Mouse (Mus musculus) midbrain, embryonic 13.5 days (tissue): ENCODE measurements around the gene Skp2. TPM values are rescaled to one million over a fixed set of nuclear protein-coding genes. Genes with fewer than 3 reads are reported as not detected.
"Not testable (repeated sequence)": the region's sequence is repeated elsewhere in the genome, so short reads cannot be mapped to it uniquely, and the experiment has no call there.

Source experiments
- ATAC-seq: fragments of 200-750 bp; cut with Nextera tagmentation; 2 replicates; pipeline ENCODE4 v1.8.0; 2017; ENCODE audit warnings: mild to moderate bottlenecking, moderate TSS enrichment, moderate library complexity
- H3K27ac ChIP-seq: fragments of 300-500 bp; sonication (generic); 2 replicates; pipeline ENCODE4 v1.5.1; 2015; ENCODE audit warnings: inconsistent platforms, mild to moderate bottlenecking, moderate library complexity
- H3K27me3 ChIP-seq: fragments of 300-500 bp; sonication (generic); 2 replicates; pipeline ENCODE4 v1.6.1; 2015; ENCODE audit warnings: mild to moderate bottlenecking, inconsistent platforms
- H3K36me3 ChIP-seq: fragments of 300-500 bp; sonication (generic); 2 replicates; pipeline ENCODE4 v1.6.1; 2015; ENCODE audit warnings: mild to moderate bottlenecking, inconsistent platforms
- H3K4me1 ChIP-seq: fragments of 300-500 bp; sonication (generic); replicated peaks from 2 replicates; pipeline ENCODE4 v1.6.1; 2015; ENCODE audit warnings: inconsistent platforms
- H3K4me2 ChIP-seq: fragments of 300-500 bp; sonication (generic); replicated peaks from 2 replicates; pipeline ENCODE4 v1.6.1; 2015; ENCODE audit warnings: moderate library complexity, mild to moderate bottlenecking, inconsistent platforms
- H3K4me3 ChIP-seq: fragments of 300-500 bp; sonication (generic); replicated peaks from 2 replicates; pipeline ENCODE4 v1.5.1; 2015; ENCODE audit warnings: mild to moderate bottlenecking, inconsistent platforms
- H3K9ac ChIP-seq: fragments of 300-500 bp; sonication (generic); replicated peaks from 2 replicates; pipeline ENCODE4 v1.6.1; 2015; ENCODE audit warnings: mild to moderate bottlenecking, inconsistent platforms
- H3K9me3 ChIP-seq: fragments of 300-500 bp; sonication (generic); 2 replicates; pipeline ENCODE4 v1.6.1; 2016; ENCODE audit warnings: mild to moderate bottlenecking, inconsistent platforms
- WGBS: fragments of 180-500 bp; shearing (Covaris S2); methylation state at CpG from one replicate; pipeline ENCODE4 v1.1.7; 2015; 5-methylcytosine and 5-hydroxymethylcytosine counted together
- polyA plus RNA-seq: library from polyadenylated mRNA; unstranded; fragments of >200 nt; fragmentation: Nextera tagmentation; extraction: Ambion mirVana; gene quantifications from 2 replicates; pipeline ENCODE4 v1.2.1, GENCODE M21; 2015

The Skp2 gene
- 37.3 and 38.0 TPM in 2 replicates for polyA plus RNA-seq

DNA sequence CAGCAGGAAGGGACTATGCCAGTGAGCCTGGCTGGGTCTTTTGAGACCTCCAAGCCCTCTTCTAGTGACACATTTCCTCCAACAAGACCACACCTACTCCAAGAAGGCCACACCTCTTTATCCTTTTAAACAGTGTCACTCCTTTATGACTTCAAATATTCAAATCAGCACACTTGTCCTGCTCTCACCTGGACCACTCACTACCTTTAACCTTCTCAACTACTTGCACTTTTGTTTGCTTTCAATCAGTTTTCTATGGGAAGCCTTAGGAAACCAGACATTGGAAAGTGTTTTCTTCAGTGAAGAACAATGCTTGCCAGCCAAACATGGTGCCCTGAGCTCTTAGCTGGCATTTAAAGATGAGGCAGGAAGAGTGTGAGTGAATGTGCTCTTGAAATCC, at the start of gene Skp2:
TSS of gene Skp2 (minus strand) at position 101 of the 400 bp plus-strand sequence.
- no peaks in the 10 kb centered on the region for H3K9me3 ChIP-seq
- no peaks in the 10 kb centered on the region for H3K4me1 ChIP-seq
- H3K9ac ChIP-seq = no peak within 1 kb of the TSS
- H3K27ac ChIP-seq = no peak within 1 kb of the TSS
- H3K36me3 ChIP-seq = peaks cover 57% of the 10 kb centered on the region
- H3K4me3 ChIP-seq = no peak within 1 kb of the TSS
- no peaks in the 10 kb centered on the region for H3K27me3 ChIP-seq
- H3K4me2 ChIP-seq = no peak within 1 kb of the TSS
- ATAC-seq = no peak

DNA sequence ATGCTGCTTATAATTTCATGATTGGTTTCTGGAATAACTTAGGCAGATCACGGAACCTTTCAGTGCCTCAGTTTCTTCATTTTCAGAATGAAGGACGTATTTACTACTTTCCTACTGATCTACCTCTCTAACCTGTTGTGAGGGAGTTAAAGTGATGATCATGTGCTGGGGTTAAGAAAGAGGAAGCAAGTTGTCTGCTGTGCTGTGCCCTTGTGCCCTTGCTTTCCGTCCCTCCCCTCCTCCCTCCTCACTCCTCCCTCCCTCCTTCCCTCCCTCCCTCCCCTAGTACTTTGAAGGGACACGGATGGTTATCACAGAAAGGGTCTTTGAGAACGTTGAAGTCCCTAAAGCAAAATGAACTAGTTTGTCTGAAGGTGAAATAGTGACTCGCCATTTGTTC, 43.2 kb upstream of the Skp2 start:
- no peak overlapping the region for H3K4me3 ChIP-seq
- H3K4me2 ChIP-seq = no peak overlapping the region
- no peak overlapping the region for H3K27ac ChIP-seq
- 66% methylated on average over 6 of the region's 6 CpGs for WGBS
- no peaks in the 10 kb centered on the region for H3K4me1 ChIP-seq
- H3K9me3 ChIP-seq = no peaks in the 10 kb centered on the region
- H3K36me3 ChIP-seq = peaks cover 12% of the 10 kb centered on the region
- ATAC-seq = no peak
- H3K27me3 ChIP-seq = no peaks in the 10 kb centered on the region
- H3K9ac ChIP-seq = no peak overlapping the region

DNA sequence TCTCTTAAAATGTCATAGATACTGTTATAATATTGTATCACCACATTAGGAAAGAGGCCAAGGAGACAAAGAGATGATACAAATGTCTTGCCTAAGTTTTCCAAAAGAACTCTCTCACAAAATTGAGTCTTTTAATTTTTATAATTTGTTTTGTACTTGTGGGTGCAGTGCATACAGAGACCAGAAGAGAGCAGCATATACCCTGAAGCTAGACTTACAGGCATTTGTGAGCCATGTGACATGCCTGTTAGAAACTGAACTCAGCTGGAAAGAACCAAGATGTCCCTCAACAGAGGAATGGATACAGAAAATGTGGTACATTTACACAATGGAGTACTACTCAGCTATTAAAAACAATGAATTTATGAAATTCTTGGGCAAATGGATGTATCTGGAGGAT, 37.5 kb upstream of the Skp2 start:
- H3K4me3 ChIP-seq, H3K9ac ChIP-seq, H3K4me2 ChIP-seq, H3K9me3 ChIP-seq, H3K27me3 ChIP-seq, H3K4me1 ChIP-seq, H3K27ac ChIP-seq, ATAC-seq: not testable (repeated sequence)
- peaks cover 37% of the 10 kb centered on the region for H3K36me3 ChIP-seq

DNA sequence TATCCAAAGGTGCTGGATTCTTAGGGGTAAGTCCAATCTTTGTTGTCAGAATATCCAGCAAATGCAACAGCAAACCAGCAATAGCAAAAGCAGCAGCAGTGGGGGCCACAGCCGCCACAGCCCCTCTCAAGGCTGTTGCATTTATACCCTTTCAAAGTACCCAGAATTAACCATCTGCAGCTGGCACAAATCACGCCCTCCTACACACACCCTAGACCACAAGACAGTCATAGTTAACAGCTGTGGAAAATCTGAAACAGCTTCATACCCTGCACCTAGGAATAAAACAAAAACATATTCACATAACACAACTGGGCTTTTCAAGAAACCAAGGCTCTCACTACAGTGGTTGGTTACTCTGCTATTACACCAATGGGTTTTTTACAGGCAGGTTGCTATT, 34.6 kb upstream of the Skp2 start:
- Histone ChIP-seq H3K4me1 (no peaks in the 10 kb centered on the region), H3K4me3 (no peak overlapping the region), H3K4me2 (no peak overlapping the region), H3K36me3 (peaks cover 39% of the 10 kb centered on the region), H3K9me3 (no peaks in the 10 kb centered on the region), H3K9ac (no peak overlapping the region), H3K27me3 (no peaks in the 10 kb centered on the region), H3K27ac (no peak overlapping the region)
- 95% methylated on average over 2 of the region's 2 CpGs for WGBS
- no peak for ATAC-seq

DNA sequence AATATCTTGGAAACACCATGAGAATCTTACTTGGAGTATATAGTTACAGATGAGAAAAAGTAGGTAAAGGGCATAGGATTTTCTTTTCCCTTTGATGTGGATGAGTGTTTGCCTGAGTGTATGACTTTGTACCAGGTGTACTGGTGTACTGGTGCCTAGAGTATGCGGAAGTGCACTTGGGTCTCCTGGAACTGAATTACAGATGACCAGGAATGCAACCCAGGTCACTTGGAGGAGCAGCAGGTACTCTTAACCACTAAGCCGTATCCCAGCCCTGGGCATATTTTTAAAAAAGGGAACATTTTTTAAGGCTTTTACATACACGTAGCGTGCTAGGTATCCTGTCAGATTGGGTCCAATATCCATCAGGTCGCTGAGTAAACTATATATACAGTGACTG, 28.8 kb upstream of the Skp2 start:
- Histone ChIP-seq H3K4me1 (no peaks in the 10 kb centered on the region), H3K4me2 (no peak overlapping the region), H3K9ac (no peak overlapping the region), H3K27ac (no peak overlapping the region), H3K27me3 (no peaks in the 10 kb centered on the region), H3K4me3 (no peak overlapping the region), H3K36me3 (peaks cover 34% of the 10 kb centered on the region), H3K9me3 (no peaks in the 10 kb centered on the region)
- 94% methylated on average over 5 of the region's 5 CpGs for WGBS
- no peak for ATAC-seq

DNA sequence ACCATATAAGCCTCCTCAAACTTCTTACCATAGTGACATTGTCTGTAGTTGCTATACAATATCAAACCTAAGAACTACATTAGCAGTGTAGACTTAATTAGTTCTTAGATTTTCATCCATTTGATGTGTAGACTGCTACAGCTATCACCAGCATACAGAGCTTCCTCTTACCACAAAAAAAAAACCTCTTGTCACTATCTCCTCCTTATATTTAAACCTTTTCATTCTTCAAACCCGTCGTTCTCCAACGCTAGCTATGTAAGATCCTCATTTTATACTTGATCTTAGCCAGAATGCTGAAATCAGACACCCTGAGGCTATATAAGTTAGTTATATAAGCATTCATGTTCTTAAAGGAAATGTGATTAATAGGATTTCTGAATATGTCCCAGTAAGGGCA, 21.8 kb upstream of the Skp2 start:
- H3K9ac ChIP-seq = no peak overlapping the region
- ATAC-seq = no peak
- H3K9me3 ChIP-seq = no peaks in the 10 kb centered on the region
- WGBS = 93% methylated on average over 3 of the region's 3 CpGs
- no peak overlapping the region for H3K27ac ChIP-seq
- no peak overlapping the region for H3K4me2 ChIP-seq
- no peaks in the 10 kb centered on the region for H3K27me3 ChIP-seq
- H3K4me3 ChIP-seq = no peak overlapping the region
- H3K4me1 ChIP-seq = no peaks in the 10 kb centered on the region
- H3K36me3 ChIP-seq = peaks cover 39% of the 10 kb centered on the region

DNA sequence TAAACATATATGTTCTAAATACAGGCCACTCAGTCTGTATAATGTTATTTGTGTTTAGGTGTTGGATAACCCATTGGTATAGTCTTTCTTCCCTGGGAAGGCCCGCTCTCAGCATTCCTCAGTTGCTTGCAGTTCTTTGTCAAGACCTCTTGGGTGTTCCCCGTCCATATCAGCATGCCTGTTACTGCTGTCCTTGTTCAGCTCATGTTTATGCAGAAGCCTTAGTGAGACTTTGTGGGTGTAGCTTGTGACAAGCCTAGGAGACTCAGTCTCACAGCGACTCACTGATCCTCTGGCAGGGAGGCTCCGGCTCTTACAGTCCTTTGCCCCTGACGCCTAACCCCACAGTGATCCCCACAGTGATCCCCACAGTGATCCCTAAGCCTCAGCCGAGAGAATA, 8.9 kb upstream of the Skp2 start:
- no peaks in the 10 kb centered on the region for H3K27me3 ChIP-seq
- H3K4me2 ChIP-seq = no peak overlapping the region
- H3K9me3 ChIP-seq = no peaks in the 10 kb centered on the region
- peaks cover 38% of the 10 kb centered on the region for H3K36me3 ChIP-seq
- ATAC-seq = peak; percentile 76; the same call in 1 of the 2 replicates
- H3K4me1 ChIP-seq = peaks cover 4% of the 10 kb centered on the region; the same call in 1 of the 2 replicates
- no peak overlapping the region for H3K4me3 ChIP-seq
- WGBS = 31% methylated on average over 6 of the region's 6 CpGs
- H3K9ac ChIP-seq = no peak overlapping the region
- H3K27ac ChIP-seq = no peak overlapping the region

DNA sequence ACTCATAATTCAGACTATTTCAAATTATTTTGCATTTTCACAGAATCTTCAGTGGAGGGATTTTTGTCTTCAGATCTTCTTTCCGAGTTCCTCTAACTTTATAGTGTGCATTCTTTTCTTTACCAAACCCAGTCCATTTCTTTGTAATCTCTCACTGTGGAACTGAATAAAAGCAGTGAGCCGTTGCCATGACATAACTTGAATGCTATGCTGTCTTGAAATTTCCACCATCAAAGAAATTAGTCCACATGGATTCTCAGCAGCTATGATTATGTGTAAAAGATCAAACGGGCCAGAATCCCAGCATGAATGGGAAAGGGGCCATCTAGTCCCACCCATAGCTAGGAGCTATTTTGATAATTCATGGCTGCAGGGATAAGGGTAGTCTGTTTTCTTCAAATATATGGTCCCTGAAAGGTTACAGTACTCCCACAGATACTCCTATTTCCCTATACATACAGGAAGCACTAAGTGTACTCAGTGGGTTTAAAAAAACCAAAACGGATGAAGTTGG, 7.4 kb upstream of the Skp2 start:
- ATAC-seq = no peak
- H3K4me2 ChIP-seq = no peak overlapping the region
- peaks cover 33% of the 10 kb centered on the region for H3K36me3 ChIP-seq
- H3K27me3 ChIP-seq = no peaks in the 10 kb centered on the region
- H3K9me3 ChIP-seq = no peaks in the 10 kb centered on the region
- no peak overlapping the region for H3K27ac ChIP-seq
- no peak overlapping the region for H3K9ac ChIP-seq
- peaks cover 4% of the 10 kb centered on the region; the same call in 1 of the 2 replicates for H3K4me1 ChIP-seq
- 58% methylated on average over 4 of the region's 4 CpGs for WGBS
- H3K4me3 ChIP-seq = no peak overlapping the region

DNA sequence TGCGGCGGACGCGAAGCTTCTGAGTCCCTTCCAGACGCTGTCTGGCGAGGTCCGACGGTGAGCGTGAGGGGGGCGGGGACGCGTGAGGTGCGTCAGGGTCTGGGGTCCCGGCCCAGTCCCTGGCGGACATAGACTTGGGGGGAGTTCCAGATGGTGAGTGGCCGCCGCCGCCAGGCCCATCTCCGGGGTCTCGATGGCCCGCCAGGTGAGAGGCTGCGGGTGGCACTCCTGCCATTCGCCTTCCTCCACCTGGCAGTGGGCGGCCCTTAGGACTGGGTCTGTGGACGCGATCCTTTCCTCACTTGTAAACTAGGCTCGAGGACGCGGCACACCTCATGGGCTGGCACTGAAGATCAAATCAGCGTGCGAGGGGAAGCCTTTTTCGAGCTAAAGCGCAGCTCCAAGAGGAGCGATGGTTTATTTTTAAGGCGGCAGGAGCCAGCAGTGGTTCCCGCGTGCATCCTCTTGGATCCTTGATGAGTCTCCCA, 14.5 kb downstream of the Skp2 start:
- peaks cover 26% of the 10 kb centered on the region for H3K4me1 ChIP-seq
- H3K36me3 ChIP-seq = peaks cover 28% of the 10 kb centered on the region
- H3K27ac ChIP-seq = peak overlapping the region; percentile 89
- no peaks in the 10 kb centered on the region for H3K27me3 ChIP-seq
- no peaks in the 10 kb centered on the region for H3K9me3 ChIP-seq
- peak overlapping the region; percentile 85 for H3K9ac ChIP-seq
- peak overlapping the region; percentile 79 for H3K4me2 ChIP-seq
- 1% methylated on average over 37 of the region's 37 CpGs for WGBS
- ATAC-seq = peak; percentile 94
- peak overlapping the region; percentile 87 for H3K4me3 ChIP-seq

DNA sequence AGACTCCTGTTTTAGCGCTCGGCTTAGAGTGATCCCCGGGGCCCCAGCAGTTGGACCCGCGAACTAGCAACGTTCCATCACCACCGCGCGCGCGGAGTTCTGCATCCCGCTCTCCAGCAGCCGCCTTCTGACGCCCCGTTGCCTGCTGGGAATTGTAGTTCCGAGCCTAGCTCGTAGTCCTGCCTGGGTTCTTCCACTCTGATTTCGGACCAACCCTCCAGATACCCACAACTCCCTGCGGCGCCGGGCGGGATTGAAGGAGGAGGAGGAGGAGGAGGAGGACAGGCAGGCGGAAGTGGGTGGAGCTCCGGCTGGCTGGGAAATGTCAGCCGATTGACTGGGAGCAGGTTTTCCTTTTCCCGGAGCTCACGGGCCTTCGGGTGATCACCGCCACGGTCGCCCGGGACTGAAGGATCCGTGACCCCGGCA, 15.0 kb downstream of the Skp2 start, which contains the start of gene Lmbrd2:
TSS of gene Lmbrd2 (plus strand) at position 299 of the 429 bp plus-strand sequence.
- H3K36me3 ChIP-seq = peaks cover 32% of the 10 kb centered on the region
- H3K4me1 ChIP-seq = peaks cover 26% of the 10 kb centered on the region
- H3K27ac ChIP-seq = peak within 1 kb of the TSS; percentile 89
- no peaks in the 10 kb centered on the region for H3K9me3 ChIP-seq
- H3K4me2 ChIP-seq = peak within 1 kb of the TSS; percentile 79
- no peaks in the 10 kb centered on the region for H3K27me3 ChIP-seq
- peak within 1 kb of the TSS; percentile 85 for H3K9ac ChIP-seq
- peak; percentile 99 for ATAC-seq
- H3K4me3 ChIP-seq = peak within 1 kb of the TSS; percentile 87
- under 1% methylated on average over 34 of the region's 34 CpGs for WGBS

DNA sequence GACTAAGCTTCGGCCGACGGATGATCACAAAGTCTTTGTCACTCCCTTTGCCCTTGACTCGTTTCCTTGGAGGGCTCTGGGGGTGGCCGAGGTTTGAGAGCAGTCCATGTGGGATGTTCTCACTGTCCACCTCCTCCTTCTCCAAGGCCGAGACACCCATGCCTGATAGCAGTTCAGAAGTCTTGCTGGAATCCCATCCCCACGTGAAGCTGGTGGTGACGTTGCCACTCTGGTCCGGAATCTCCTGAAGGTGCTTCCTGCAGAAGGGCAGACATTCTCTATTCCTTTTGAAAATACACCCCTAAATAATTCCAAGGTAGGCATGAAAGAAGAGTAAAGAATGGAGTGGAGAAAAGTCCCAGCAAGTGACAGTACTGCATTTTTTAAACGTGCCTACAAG, 15.8 kb downstream of the Skp2 start:
- ATAC-seq = no peak
- Histone ChIP-seq H3K27ac (no peak overlapping the region), H3K4me1 (peaks cover 26% of the 10 kb centered on the region), H3K9ac (peak overlapping the region; percentile 65), H3K27me3 (no peaks in the 10 kb centered on the region), H3K9me3 (no peaks in the 10 kb centered on the region), H3K36me3 (peaks cover 35% of the 10 kb centered on the region), H3K4me2 (peak overlapping the region; percentile 79), H3K4me3 (peak overlapping the region; percentile 87)
- WGBS = 31% methylated on average over 10 of the region's 10 CpGs

DNA sequence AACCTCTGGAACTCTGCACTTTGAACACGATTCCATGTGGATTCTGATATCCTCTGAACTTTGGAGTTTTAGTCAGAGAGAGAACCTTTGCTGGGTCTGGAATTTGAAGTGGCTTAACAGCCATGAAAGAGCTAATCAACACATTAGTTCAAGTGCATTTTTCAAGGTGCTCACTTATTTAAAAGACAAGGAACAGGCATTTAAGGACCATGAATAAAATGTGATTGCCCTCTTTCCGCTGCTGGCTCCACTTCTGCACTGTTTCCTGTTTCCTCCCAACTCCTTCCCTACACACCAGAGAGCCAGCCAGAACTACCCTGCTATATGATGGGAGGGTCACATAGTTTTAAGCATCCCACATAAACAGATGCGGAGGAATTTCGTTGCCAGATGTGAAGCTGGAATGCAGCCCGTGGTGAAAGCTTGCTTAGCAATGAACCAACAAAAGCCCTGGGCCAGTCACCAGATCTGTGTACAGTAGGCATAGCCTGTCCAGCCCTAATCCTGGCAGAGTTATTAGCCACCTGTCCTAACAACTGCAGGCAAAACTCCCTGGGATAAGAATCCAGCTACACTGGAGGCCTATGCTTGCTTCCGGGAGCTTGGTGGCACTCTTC, 20.2 kb downstream of the Skp2 start:
- H3K9ac ChIP-seq = no peak overlapping the region
- no peak for ATAC-seq
- peaks cover 58% of the 10 kb centered on the region for H3K36me3 ChIP-seq
- WGBS = 87% methylated on average over 6 of the region's 6 CpGs
- H3K4me3 ChIP-seq = no peak overlapping the region
- H3K27ac ChIP-seq = no peak overlapping the region
- no peaks in the 10 kb centered on the region for H3K9me3 ChIP-seq
- no peak overlapping the region for H3K4me2 ChIP-seq
- H3K27me3 ChIP-seq = no peaks in the 10 kb centered on the region
- H3K4me1 ChIP-seq = peaks cover 24% of the 10 kb centered on the region
